ENCODE assay signal across 11 mouse cellular contexts in the genomic region with DNA sequence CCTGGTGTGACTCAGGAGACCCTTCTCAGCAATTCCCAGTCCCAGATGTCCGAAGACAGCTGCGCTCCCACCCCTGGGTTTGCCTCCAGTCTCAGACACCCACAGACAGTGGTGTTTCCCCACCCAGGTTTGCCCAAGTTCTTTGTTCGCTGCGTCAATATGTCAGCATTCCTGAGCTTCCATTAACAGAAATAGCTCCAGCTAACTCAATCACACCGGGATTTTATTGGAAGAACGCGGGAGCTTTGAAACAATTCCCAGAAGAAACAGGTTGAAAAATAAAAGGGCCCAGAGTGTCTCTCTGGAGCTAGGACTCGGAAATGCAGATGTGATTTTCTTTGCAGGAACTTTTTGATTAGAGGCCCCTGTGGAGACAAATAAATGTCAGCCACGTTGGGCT.
DNase-seq lines count a peak whose midpoint lies in the region; ATAC-seq lines count a peak whose summit lies in the region.
"Had no signal": no experiment of that assay in that cellular context is flagged by ENCODE, and none has a peak within 500 bp of the region (broad histone marks: within the 10 kb centered on the region; RNA-seq: fewer than 3 reads in every experiment).

No protein-coding gene starts in this region.

- WGBS in heart, embryonic 15.5 days: 24% methylated on average over 9 of the region's 9 CpGs
- 8% methylated on average over 9 of the region's 9 CpGs for WGBS in neural tube, embryonic 11.5 days
- WGBS in hindbrain, embryonic 15.5 days: 14% methylated on average over 9 of the region's 9 CpGs

- no peak overlapping the region for H3K27ac ChIP-seq in heart, embryonic 15.5 days
- no peak overlapping the region for H3K27ac ChIP-seq in neural tube, embryonic 11.5 days (ENCODE audit: low read depth, low read length)
- H3K27ac ChIP-seq in hindbrain, embryonic 15.5 days (replicated peaks): no peak overlapping the region

- DNase-seq in heart, postnatal 25 days (ENCODE audit: low spot score): no peak
- DNase-seq in neural tube, embryonic 11.5 days (ENCODE audit: low spot score): no peak
- DNase-seq in neural tube, embryonic 10.5 days (ENCODE audit: extremely low spot score, low spot score): no peak
- no peak for DNase-seq in cerebellum, postnatal 4 days (ENCODE audit: low spot score in 2 of 2)
- DNase-seq in testis, postnatal 14 days (ENCODE audit: low spot score): no peak
- DNase-seq in left cerebral cortex, adult 18-20 months (ENCODE audit: low spot score in 2 of 2): no peak
- DNase-seq: cerebellum, postnatal 14 days; kidney, postnatal 4 days; right cerebral cortex, postnatal 4 days had no signal

- H3K9ac ChIP-seq in heart, embryonic 15.5 days: no peak overlapping the region
- no peak overlapping the region for H3K9ac ChIP-seq in neural tube, embryonic 11.5 days (ENCODE audit: low read length)
- no peak overlapping the region for H3K9ac ChIP-seq in hindbrain, embryonic 15.5 days

- H3K36me3 ChIP-seq in heart, embryonic 15.5 days: no peaks in the 10 kb centered on the region
- no peaks in the 10 kb centered on the region for H3K36me3 ChIP-seq in neural tube, embryonic 11.5 days (ENCODE audit: control insufficient read depth, insufficient read depth, low read length)
- no peaks in the 10 kb centered on the region for H3K36me3 ChIP-seq in hindbrain, embryonic 15.5 days

- H3K4me2 ChIP-seq in heart, embryonic 15.5 days: peak overlapping the region; percentile 49
- H3K4me2 ChIP-seq in neural tube, embryonic 11.5 days (ENCODE audit: low read depth): 0 out of 2 replicates have a peak overlapping the region, but pooled peaks have one; percentile 8
- peak overlapping the region; percentile 26; the same call in 1 of the 2 replicates for H3K4me2 ChIP-seq in hindbrain, embryonic 15.5 days

- no peak overlapping the region; the same call in 1 of the 2 replicates for H3K4me3 ChIP-seq in heart, embryonic 15.5 days
- H3K4me3 ChIP-seq in neural tube, embryonic 11.5 days (ENCODE audit: low read depth, low read length): no peak overlapping the region
- H3K4me3 ChIP-seq in hindbrain, embryonic 15.5 days: no peak overlapping the region

- intact Hi-C loops in heart, postnatal 25 days (cut with DNase I): no loop called here

- no peaks in the 10 kb centered on the region for H3K27me3 ChIP-seq in heart, embryonic 15.5 days
- H3K27me3 ChIP-seq in neural tube, embryonic 11.5 days (ENCODE audit: control insufficient read depth, insufficient read depth, low read length): no peaks in the 10 kb centered on the region
- no peaks in the 10 kb centered on the region for H3K27me3 ChIP-seq in hindbrain, embryonic 15.5 days

- no peaks in the 10 kb centered on the region for H3K9me3 ChIP-seq in heart, embryonic 15.5 days (replicated peaks)
- no peaks in the 10 kb centered on the region for H3K9me3 ChIP-seq in neural tube, embryonic 11.5 days (ENCODE audit: control insufficient read depth, low read length)
- no peaks in the 10 kb centered on the region for H3K9me3 ChIP-seq in hindbrain, embryonic 15.5 days

- H3K4me1 ChIP-seq in heart, embryonic 15.5 days (replicated peaks): no peaks in the 10 kb centered on the region
- H3K4me1 ChIP-seq in neural tube, embryonic 11.5 days (ENCODE audit: control insufficient read depth, insufficient read depth, low read length): no peaks in the 10 kb centered on the region
- 0 out of 2 replicates have a peak, but pooled peaks cover 8% of the 10 kb centered on the region for H3K4me1 ChIP-seq in hindbrain, embryonic 15.5 days (replicated peaks)

- no peak for ATAC-seq in heart, embryonic 15.5 days (replicated peaks; ENCODE audit: insufficient number of reproducible peaks, insufficient read depth, low FRiP score, low read depth)
- no peak for ATAC-seq in neural tube, embryonic 11.5 days (ENCODE audit: insufficient read depth, low FRiP score, low TSS enrichment)
- no peak for ATAC-seq in hindbrain, embryonic 15.5 days (ENCODE audit: low FRiP score, low read depth)
